Mouse (Mus musculus): Measurements from ENCODE around the gene Bcorl1. TPM values are rescaled to one million over a fixed set of nuclear protein-coding genes. Genes with fewer than 3 reads are reported as not detected.

The Bcorl1 gene
- polyA plus RNA-seq, 1 experiment: 3.1 TPM

DNA sequence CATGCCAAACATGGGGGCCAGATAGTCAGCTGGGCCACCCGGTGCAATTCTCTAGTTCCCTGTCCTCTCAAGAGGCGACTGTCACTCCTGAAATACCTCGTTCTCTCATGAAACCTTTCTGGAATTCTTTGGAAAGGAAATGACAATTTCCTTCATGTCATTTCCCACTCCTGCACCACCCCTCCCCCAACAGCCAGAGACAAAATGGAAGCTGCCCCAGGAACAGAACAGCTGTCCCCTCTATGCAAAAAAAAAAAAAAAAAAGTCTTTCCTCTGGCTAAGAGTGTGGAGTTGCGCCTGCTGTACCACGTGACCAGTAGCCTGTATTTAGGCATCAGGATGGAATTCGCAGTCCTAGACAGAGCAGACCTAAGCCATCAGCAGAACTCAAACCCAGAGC, 87.1 kb downstream of the Bcorl1 start:
- Histone ChIP-seq H3K4me1 (ENCODE audit: control insufficient read depth, insufficient read depth, insufficient read length) (peaks cover 30% of the 10 kb centered on the region), H3K4me3 (ENCODE audit: extremely low read depth, insufficient read depth, insufficient read length) (no peak overlapping the region), H3K27ac (ENCODE audit: insufficient read depth, low read length) (peak overlapping the region; percentile 72), H3K36me3 (ENCODE audit: control insufficient read depth, insufficient read depth, low read length) (no peaks in the 10 kb centered on the region), H3K27me3 (ENCODE audit: control insufficient read depth, insufficient read depth, low read length) (no peaks in the 10 kb centered on the region)
- no peak for DNase-seq (ENCODE audit: low read depth in 1 of 2, low spot score in 2 of 2)
- TF ChIP-seq CTCF (IDR thresholded peaks at IDR 0.05; ENCODE audit: extremely low read depth, insufficient read depth, insufficient read length, insufficient replicate concordance) (no peak), POLR2A (IDR thresholded peaks at IDR 0.05; ENCODE audit: low read depth, low read length) (no peak)
- 36% methylated on average over 6 of the region's 6 CpGs for WGBS

DNA sequence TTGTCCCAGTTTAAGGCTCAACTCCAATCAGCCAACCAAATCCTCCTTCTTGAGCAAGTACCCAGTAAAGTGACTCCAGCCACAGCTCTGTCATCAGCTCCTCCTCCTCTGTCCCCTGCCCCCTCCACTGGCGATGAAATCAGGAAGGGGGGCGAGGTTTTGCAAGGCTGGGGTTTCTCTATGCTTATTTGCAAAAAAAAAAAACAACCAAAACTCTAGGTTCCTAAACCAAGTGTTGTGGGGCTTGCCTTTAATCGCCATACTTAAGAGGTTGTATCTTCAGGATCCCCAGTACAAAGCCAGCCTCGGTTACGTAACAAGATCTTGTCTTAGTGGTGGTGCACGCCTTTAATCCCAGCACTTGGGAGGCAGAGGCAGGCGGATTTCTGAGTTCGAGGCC, 87.5 kb downstream of the Bcorl1 start:
- Histone ChIP-seq H3K4me1 (ENCODE audit: control insufficient read depth, insufficient read depth, insufficient read length) (peaks cover 30% of the 10 kb centered on the region), H3K27me3 (ENCODE audit: control insufficient read depth, insufficient read depth, low read length) (no peaks in the 10 kb centered on the region), H3K36me3 (ENCODE audit: control insufficient read depth, insufficient read depth, low read length) (no peaks in the 10 kb centered on the region), H3K4me3 (ENCODE audit: extremely low read depth, insufficient read depth, insufficient read length) (no peak overlapping the region), H3K27ac (ENCODE audit: insufficient read depth, low read length) (peak overlapping the region; percentile 72)
- WGBS: 48% methylated on average over 8 of the region's 8 CpGs
- DNase-seq (ENCODE audit: low read depth in 1 of 2, low spot score in 2 of 2): no peak
- no peak for TF ChIP-seq POLR2A (IDR thresholded peaks at IDR 0.05; ENCODE audit: low read depth, low read length)
- TF ChIP-seq CTCF (IDR thresholded peaks at IDR 0.05; ENCODE audit: extremely low read depth, insufficient read depth, insufficient read length, insufficient replicate concordance): no peak

DNA sequence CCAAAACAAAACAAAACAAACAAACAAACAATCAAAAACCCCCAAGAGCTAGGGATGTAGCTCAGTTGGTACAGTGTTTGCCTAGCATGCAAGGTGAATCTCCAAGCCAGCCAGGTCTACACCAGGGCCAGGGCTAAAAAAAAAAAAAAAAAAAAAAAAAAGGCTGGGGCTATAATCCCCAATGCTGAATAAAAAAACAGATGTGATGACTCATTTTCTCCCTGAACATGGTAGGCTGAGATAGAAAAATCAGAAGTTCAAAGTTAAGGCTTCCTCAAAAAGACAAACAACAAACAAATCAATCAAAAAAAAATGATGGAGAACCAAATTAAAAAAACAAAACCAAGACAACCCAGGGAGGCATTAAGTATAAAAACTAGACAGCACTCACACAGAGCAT, 87.9 kb downstream of the Bcorl1 start:
- no peak for TF ChIP-seq POLR2A (IDR thresholded peaks at IDR 0.05; ENCODE audit: low read depth, low read length)
- no peak for TF ChIP-seq CTCF (IDR thresholded peaks at IDR 0.05; ENCODE audit: extremely low read depth, insufficient read depth, insufficient read length, insufficient replicate concordance)
- Histone ChIP-seq H3K27me3 (ENCODE audit: control insufficient read depth, insufficient read depth, low read length) (no peaks in the 10 kb centered on the region), H3K36me3 (ENCODE audit: control insufficient read depth, insufficient read depth, low read length) (no peaks in the 10 kb centered on the region), H3K4me1 (ENCODE audit: control insufficient read depth, insufficient read depth, insufficient read length) (peaks cover 32% of the 10 kb centered on the region), H3K27ac (ENCODE audit: insufficient read depth, low read length) (peak overlapping the region; percentile 72), H3K4me3 (ENCODE audit: extremely low read depth, insufficient read depth, insufficient read length) (no peak overlapping the region)
- no peak for DNase-seq (ENCODE audit: low read depth in 1 of 2, low spot score in 2 of 2)

DNA sequence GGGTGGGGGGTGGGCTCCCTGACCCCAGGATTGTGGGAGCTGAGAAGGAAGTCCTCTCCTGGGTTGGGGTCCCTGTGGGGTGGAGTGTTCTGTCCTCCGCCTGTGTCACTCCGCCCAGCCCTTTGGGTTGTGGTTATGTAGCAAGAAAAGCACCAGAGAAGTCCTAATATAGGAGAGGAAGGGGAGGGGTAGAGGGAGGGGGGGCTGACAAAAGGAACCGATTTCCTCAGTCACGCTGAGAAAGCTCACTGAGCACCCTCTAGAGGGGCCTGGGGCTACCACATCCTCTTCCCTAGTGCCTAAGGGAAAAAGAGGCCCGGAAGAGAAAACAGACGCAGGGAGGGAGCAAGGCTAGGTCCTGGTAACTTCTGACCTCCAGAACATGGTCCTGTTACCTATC, 88.4 kb downstream of the Bcorl1 start:
- peak overlapping the region; percentile 2; the same call in 1 of the 2 replicates for H3K4me3 ChIP-seq (ENCODE audit: extremely low read depth, insufficient read depth, insufficient read length)
- no peaks in the 10 kb centered on the region for H3K36me3 ChIP-seq (ENCODE audit: control insufficient read depth, insufficient read depth, low read length)
- H3K27me3 ChIP-seq (ENCODE audit: control insufficient read depth, insufficient read depth, low read length): no peaks in the 10 kb centered on the region
- TF ChIP-seq CTCF (IDR thresholded peaks at IDR 0.05; ENCODE audit: extremely low read depth, insufficient read depth, insufficient read length, insufficient replicate concordance) (no peak), POLR2A (IDR thresholded peaks at IDR 0.05; ENCODE audit: low read depth, low read length) (no peak)
- peak overlapping the region; percentile 72 for H3K27ac ChIP-seq (ENCODE audit: insufficient read depth, low read length)
- H3K4me1 ChIP-seq (ENCODE audit: control insufficient read depth, insufficient read depth, insufficient read length): peaks cover 32% of the 10 kb centered on the region
- WGBS: 25% methylated on average over 6 of the region's 6 CpGs
- DNase-seq (ENCODE audit: low read depth in 1 of 2, low spot score in 2 of 2): peak in 1 of 2 experiments; percentile 63

DNA sequence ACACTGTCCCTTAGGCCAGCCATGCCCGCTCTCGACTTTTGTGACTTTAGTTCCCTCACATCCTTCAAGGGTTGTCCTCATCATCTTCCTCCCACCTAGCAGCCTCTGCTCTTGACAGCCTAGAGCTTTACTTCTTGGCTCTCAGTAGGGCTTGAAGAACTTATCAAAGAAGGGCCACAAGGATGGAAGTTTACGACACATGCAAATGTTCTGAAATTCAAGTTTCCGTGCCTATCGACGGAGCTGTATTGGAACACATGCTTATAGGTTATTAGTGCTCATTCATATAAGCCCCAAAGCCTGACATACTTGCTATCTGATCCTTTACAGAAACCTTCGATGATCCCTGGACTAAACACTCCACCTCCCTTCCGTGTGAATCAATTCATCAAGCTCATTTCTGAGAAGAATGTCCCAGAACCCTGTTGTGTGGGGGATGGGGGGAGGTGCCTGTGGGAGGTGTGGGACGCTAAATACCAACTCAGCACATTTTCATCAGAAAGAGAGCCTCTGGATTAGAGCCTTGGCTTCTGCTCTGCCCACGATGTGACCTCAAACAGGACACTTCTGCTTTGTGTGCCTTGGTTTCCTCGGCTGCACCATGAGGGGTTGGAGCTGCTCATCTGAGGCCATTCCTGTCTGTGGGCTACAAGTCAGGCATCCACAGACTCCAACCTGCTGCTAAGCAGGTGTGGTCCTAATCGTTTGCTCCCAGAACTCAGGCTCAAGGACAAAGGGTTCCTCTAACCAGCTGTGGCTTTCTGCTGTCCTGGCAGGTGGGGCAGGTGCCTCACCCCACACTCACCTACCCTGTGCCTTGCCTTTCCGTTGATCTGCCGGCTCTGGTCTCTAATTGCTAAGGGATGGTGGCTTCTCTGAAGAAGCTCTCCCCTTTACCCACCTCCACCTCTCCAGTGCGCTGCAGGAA, 91.7 kb downstream of the Bcorl1 start:
- Histone ChIP-seq H3K27ac (ENCODE audit: insufficient read depth, low read length) (peak overlapping the region; percentile 97), H3K36me3 (ENCODE audit: control insufficient read depth, insufficient read depth, low read length) (no peaks in the 10 kb centered on the region), H3K4me3 (ENCODE audit: extremely low read depth, insufficient read depth, insufficient read length) (peak overlapping the region; percentile 71), H3K27me3 (ENCODE audit: control insufficient read depth, insufficient read depth, low read length) (no peaks in the 10 kb centered on the region), H3K4me1 (ENCODE audit: control insufficient read depth, insufficient read depth, insufficient read length) (peaks cover 34% of the 10 kb centered on the region)
- 38% methylated on average over 15 of the region's 15 CpGs for WGBS
- no peak for DNase-seq (ENCODE audit: low read depth in 1 of 2, low spot score in 2 of 2)
- TF ChIP-seq CTCF (IDR thresholded peaks at IDR 0.05; ENCODE audit: extremely low read depth, insufficient read depth, insufficient read length, insufficient replicate concordance): no peak
- TF ChIP-seq POLR2A (IDR thresholded peaks at IDR 0.05; ENCODE audit: low read depth, low read length): no peak

DNA sequence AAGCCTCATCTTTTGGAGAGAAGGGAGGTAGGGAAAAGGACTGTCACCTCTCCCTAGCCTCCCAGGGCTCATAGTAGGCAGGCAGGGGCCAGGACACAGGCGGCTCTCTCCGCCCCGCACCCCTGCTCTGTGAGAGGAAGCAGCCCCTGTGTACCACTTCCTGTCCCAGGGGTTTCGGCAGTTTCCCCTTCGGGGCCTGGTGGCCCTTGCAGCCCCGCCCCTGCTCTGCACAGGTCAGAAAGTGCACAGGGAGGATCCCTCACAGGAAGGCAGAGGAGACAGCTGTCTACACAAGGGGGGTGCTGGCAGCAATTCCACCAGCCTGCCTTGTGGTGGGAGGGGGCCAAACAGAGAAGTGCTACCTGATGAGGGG, 92.4 kb downstream of the Bcorl1 start:
- DNase-seq (ENCODE audit: low read depth in 1 of 2, low spot score in 2 of 2): peak; percentile 50 to 88
- 27% methylated on average over 6 of the region's 6 CpGs for WGBS
- peaks cover 31% of the 10 kb centered on the region for H3K4me1 ChIP-seq (ENCODE audit: control insufficient read depth, insufficient read depth, insufficient read length)

DNA sequence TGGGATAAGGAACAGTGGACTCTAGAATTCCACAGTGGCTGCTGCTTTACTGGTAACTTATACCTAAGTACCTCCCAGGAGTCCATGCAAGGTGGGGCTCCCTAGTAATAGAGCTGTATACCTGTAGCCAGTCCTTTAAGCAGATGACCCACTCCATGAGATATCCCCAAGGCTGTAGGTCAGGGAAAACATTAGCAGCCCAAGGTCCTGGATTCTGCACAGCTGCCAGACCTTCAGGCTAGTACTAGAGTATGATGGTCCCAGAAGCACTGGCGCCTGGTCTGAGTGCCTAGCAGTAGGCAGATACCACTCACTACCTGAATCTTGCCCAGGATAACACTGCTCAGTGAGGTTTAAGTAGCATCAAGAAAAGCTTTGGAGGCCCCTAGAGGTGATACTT, 93.1 kb downstream of the Bcorl1 start:
- Histone ChIP-seq H3K27me3 (ENCODE audit: control insufficient read depth, insufficient read depth, low read length) (no peaks in the 10 kb centered on the region), H3K27ac (ENCODE audit: insufficient read depth, low read length) (peak overlapping the region; percentile 90), H3K36me3 (ENCODE audit: control insufficient read depth, insufficient read depth, low read length) (no peaks in the 10 kb centered on the region; the same call in 1 of the 2 replicates), H3K4me1 (ENCODE audit: control insufficient read depth, insufficient read depth, insufficient read length) (peaks cover 36% of the 10 kb centered on the region), H3K4me3 (ENCODE audit: extremely low read depth, insufficient read depth, insufficient read length) (no peak overlapping the region)
- DNase-seq (ENCODE audit: low read depth in 1 of 2, low spot score in 2 of 2): no peak
- WGBS: 83% methylated on average over 1 of the region's 1 CpGs
- TF ChIP-seq POLR2A (IDR thresholded peaks at IDR 0.05; ENCODE audit: low read depth, low read length): no peak
- no peak for TF ChIP-seq CTCF (IDR thresholded peaks at IDR 0.05; ENCODE audit: extremely low read depth, insufficient read depth, insufficient read length, insufficient replicate concordance)

More for the DNA sequence above, 92.4 kb downstream of the Bcorl1 start:
- peak overlapping the region; percentile 71 for H3K4me3 ChIP-seq (ENCODE audit: extremely low read depth, insufficient read depth, insufficient read length)
- H3K27me3 ChIP-seq (ENCODE audit: control insufficient read depth, insufficient read depth, low read length): no peaks in the 10 kb centered on the region
- H3K27ac ChIP-seq (ENCODE audit: insufficient read depth, low read length): peak overlapping the region; percentile 97
- no peak for TF ChIP-seq POLR2A (IDR thresholded peaks at IDR 0.05; ENCODE audit: low read depth, low read length)
- H3K36me3 ChIP-seq (ENCODE audit: control insufficient read depth, insufficient read depth, low read length): no peaks in the 10 kb centered on the region
